ENCODE assay signal across 10 mouse cellular contexts in genomic region chr19:4202149-4202548, GRCm38 (mm10). TPM values are rescaled to one million over a fixed set of nuclear protein-coding genes. Genes with fewer than 3 reads are reported as not detected.
DNase-seq lines count a peak whose midpoint lies in the region; ATAC-seq and TF ChIP-seq lines count a peak whose summit lies in the region.
"Had no signal": no experiment of that assay in that cellular context is flagged by ENCODE, and none has a peak within 500 bp of the region (broad histone marks: within the 10 kb centered on the region; RNA-seq: fewer than 3 reads in every experiment).

No protein-coding gene starts in this region.

- TF ChIP-seq CTCF in heart, adult 2 months (IDR thresholded peaks at IDR 0.05) = no peak
- TF ChIP-seq CTCF in E14TG2a.4 (conservative IDR thresholded peaks at IDR 0.05; ENCODE audit: low read length) = no peak

- no peak for TF ChIP-seq EP300 in heart, adult 2 months (IDR thresholded peaks at IDR 0.05; ENCODE audit: insufficient read depth, low read depth, low read length)

- peak overlapping the region; percentile 76 for H3K4me3 ChIP-seq in heart, adult 2 months
- peak overlapping the region; percentile 92 for H3K4me3 ChIP-seq in E14TG2a.4 (replicated peaks; ENCODE audit: low read length)
- peak overlapping the region; percentile 74 for H3K4me3 ChIP-seq in heart, embryonic 14.5 days (ENCODE audit: control insufficient read depth in 1 of 2, insufficient read depth in 1 of 2, low read depth in 1 of 2, low read length in 2 of 2)
- H3K4me3 ChIP-seq in liver, embryonic 15.5 days (replicated peaks) = peak overlapping the region; percentile 77

- ATAC-seq in heart, embryonic 14.5 days (ENCODE audit: insufficient number of reproducible peaks, insufficient read depth, low FRiP score, low read depth) = no peak
- no peak for ATAC-seq in liver, embryonic 15.5 days (ENCODE audit: insufficient read depth)
- ATAC-seq in megakaryocyte progenitor cell, adult 5-6 weeks (replicated peaks; ENCODE audit: poor library complexity) = no peak

- H3K27me3 ChIP-seq in heart, adult 2 months (ENCODE audit: control insufficient read depth, insufficient read depth, low read length) = no peaks in the 10 kb centered on the region
- H3K27me3 ChIP-seq in E14TG2a.4 (ENCODE audit: insufficient read depth, low read length) = peaks cover 3% of the 10 kb centered on the region; the same call in 1 of the 2 replicates
- H3K27me3 ChIP-seq in heart, embryonic 14.5 days (ENCODE audit: control insufficient read depth, insufficient read depth, low read length) = peaks cover 12% of the 10 kb centered on the region
- H3K27me3 ChIP-seq in liver, embryonic 15.5 days = peaks cover 47% of the 10 kb centered on the region

- no peak for TF ChIP-seq POLR2A in heart, adult 2 months (IDR thresholded peaks at IDR 0.05; ENCODE audit: insufficient read depth, low read depth, low read length)

- H3K9ac ChIP-seq in heart, adult 2 months (ENCODE audit: low read depth, low read length) = peak overlapping the region; percentile 74; the same call in 1 of the 2 replicates
- peak overlapping the region; percentile 88 for H3K9ac ChIP-seq in heart, embryonic 14.5 days (ENCODE audit: low read length)
- peak overlapping the region; percentile 53; the same call in 1 of the 2 replicates for H3K9ac ChIP-seq in liver, embryonic 15.5 days

- peak overlapping the region; percentile 95 for H3K4me2 ChIP-seq in heart, embryonic 14.5 days (ENCODE audit: low read length)
- H3K4me2 ChIP-seq in liver, embryonic 15.5 days = peak overlapping the region; percentile 91

- no peaks in the 10 kb centered on the region for H3K9me3 ChIP-seq in E14TG2a.4 (ENCODE audit: low read length)
- H3K9me3 ChIP-seq in heart, embryonic 14.5 days (ENCODE audit: control insufficient read depth, low read length) = no peaks in the 10 kb centered on the region
- no peaks in the 10 kb centered on the region for H3K9me3 ChIP-seq in liver, embryonic 15.5 days (replicated peaks)

- H3K4me1 ChIP-seq in heart, adult 2 months (ENCODE audit: control insufficient read depth, insufficient read depth, low read length) = peaks cover 10% of the 10 kb centered on the region
- peaks cover 81% of the 10 kb centered on the region for H3K4me1 ChIP-seq in E14TG2a.4 (replicated peaks; ENCODE audit: low read depth, low read length)
- peaks cover 14 to 17% of the 10 kb centered on the region in 2 experiments for H3K4me1 ChIP-seq in heart, embryonic 14.5 days (ENCODE audit: control insufficient read depth in 2 of 2, insufficient read depth in 2 of 2, low read length in 2 of 2)
- H3K4me1 ChIP-seq in liver, embryonic 15.5 days (replicated peaks) = peaks cover 60% of the 10 kb centered on the region

- intact Hi-C loops in heart, adult 2 months (cut with DNase I) = loop anchor here (5.0 kb wide), 2 partner anchors 75 to 105 kb away; partner anchors contain the start of genes Aip, Cdk2ap2 and Pitpnm1
- intact Hi-C loops in left cerebral cortex, postnatal 4 days (cut with DNase I) = no loop called here

- H3K27ac ChIP-seq in heart, adult 2 months = peak overlapping the region; percentile 84
- H3K27ac ChIP-seq in heart, embryonic 14.5 days (replicated peaks in 1 of 2; ENCODE audit: control insufficient read depth in 1 of 2, insufficient read depth in 1 of 2, low read depth in 2 of 2, low read length in 2 of 2) = peak overlapping the region in 1 of 2 experiments; percentile 70; a peak in 2 of 4 replicates
- H3K27ac ChIP-seq in liver, embryonic 15.5 days (replicated peaks) = no peak overlapping the region

- H3K79me2 ChIP-seq in heart, adult 2 months (replicated peaks; ENCODE audit: control insufficient read depth, insufficient read depth, low read length) = no peaks in the 10 kb centered on the region

- WGBS in heart, adult 2 months = 41% methylated on average over 7 of the region's 7 CpGs
- WGBS in heart, embryonic 14.5 days = 25% methylated on average over 7 of the region's 7 CpGs
- 41% methylated on average over 7 of the region's 7 CpGs for WGBS in liver, embryonic 15.5 days (ENCODE audit: insufficient replicate concordance)

- DNase-seq in heart, adult 2 months = no peak
- no peak for DNase-seq in heart, adult 8-10 months (ENCODE audit: low spot score)
- DNase-seq in left cerebral cortex, postnatal 4 days = no peak
- DNase-seq in kidney, postnatal 4 days = no peak

- H3K36me3 ChIP-seq in heart, adult 2 months (ENCODE audit: control insufficient read depth, insufficient read depth, low read length) = no peaks in the 10 kb centered on the region
- H3K36me3 ChIP-seq in E14TG2a.4 (ENCODE audit: insufficient read depth, low read length) = peaks cover 37% of the 10 kb centered on the region
- H3K36me3 ChIP-seq in heart, embryonic 14.5 days (ENCODE audit: control insufficient read depth, insufficient read depth, low read length) = peaks cover 28% of the 10 kb centered on the region
- peaks cover 33% of the 10 kb centered on the region for H3K36me3 ChIP-seq in liver, embryonic 15.5 days (replicated peaks)

RNA-seq across cellular contexts. Expression of gene Rad9a, which starts 0.7 kb away (rescaled TPM):
- total RNA-seq in heart, adult 2 months (2021) = 1 to 10 TPM; 4.1 to 4.4 TPM
- polyA plus RNA-seq in heart, adult 2 months (2012; rRNA removed) = 13.5 and 13.9 TPM in 2 replicates
- 1 to 10 TPM; 5.3 to 6.2 (median 5.6) TPM for total RNA-seq in heart, adult 8-10 months (2022)
- polyA plus RNA-seq in heart, embryonic 14.5 days (2014; fragmentation: Nextera tagmentation; extraction: Ambion mirVana) = 17.4 and 18.5 TPM in 2 replicates
- 15.6 and 16.5 TPM in 2 replicates for polyA plus RNA-seq in liver, embryonic 15.5 days (2015; fragmentation: Nextera tagmentation; extraction: Ambion mirVana)
- 28.0 and 31.0 TPM in 2 replicates for total RNA-seq in megakaryocyte progenitor cell, adult 5-6 weeks (2015)
- total RNA-seq in megakaryocyte progenitor cell, adult 5-6 weeks (2017) = 16.1 and 19.7 TPM in 2 replicates
- total RNA-seq in left cerebral cortex, postnatal 4 days (2021) = 10 to 100 TPM in 1 of 2 experiments, 1 to 10 TPM in 1; 9.8 to 10.6 TPM

RNA-seq across cellular contexts. Expression of gene Ppp1ca, which starts 10.3 kb away (rescaled TPM):
- 100 to 1,000 TPM; 272 to 313 TPM for total RNA-seq in heart, adult 2 months (2021)
- 406 and 497 TPM in 2 replicates for polyA plus RNA-seq in heart, adult 2 months (2012; rRNA removed)
- total RNA-seq in heart, adult 8-10 months (2022) = 100 to 1,000 TPM; 261 to 310 (median 281) TPM
- polyA plus RNA-seq in heart, embryonic 14.5 days (2014; fragmentation: Nextera tagmentation; extraction: Ambion mirVana) = 708 and 757 TPM in 2 replicates
- 414 and 425 TPM in 2 replicates for polyA plus RNA-seq in liver, embryonic 15.5 days (2015; fragmentation: Nextera tagmentation; extraction: Ambion mirVana)
- 395 and 413 TPM in 2 replicates for total RNA-seq in megakaryocyte progenitor cell, adult 5-6 weeks (2015)
- 482 and 538 TPM in 2 replicates for total RNA-seq in megakaryocyte progenitor cell, adult 5-6 weeks (2017)
- total RNA-seq in left cerebral cortex, postnatal 4 days (2021) = 100 to 1,000 TPM; 318 to 333 TPM

RNA-seq across cellular contexts. Expression of gene Tbc1d10c, which starts 11.1 kb away (rescaled TPM):
- total RNA-seq in heart, adult 2 months (2021) = 10 to 100 TPM; 12.4 to 14.4 TPM
- polyA plus RNA-seq in heart, adult 2 months (2012; rRNA removed) = 13.7 and 15.8 TPM in 2 replicates
- 10 to 100 TPM in 2 of 4 experiments, 1 to 10 TPM in 2; 8.6 to 19.6 (median 12.4) TPM for total RNA-seq in heart, adult 8-10 months (2022)
- 2.2 and 2.6 TPM in 2 replicates for polyA plus RNA-seq in heart, embryonic 14.5 days (2014; fragmentation: Nextera tagmentation; extraction: Ambion mirVana)
- polyA plus RNA-seq in liver, embryonic 15.5 days (2015; fragmentation: Nextera tagmentation; extraction: Ambion mirVana) = 5.5 and 7.0 TPM in 2 replicates
- total RNA-seq in megakaryocyte progenitor cell, adult 5-6 weeks (2015) = 39.3 and 46.6 TPM in 2 replicates
- 15.3 and 17.5 TPM in 2 replicates for total RNA-seq in megakaryocyte progenitor cell, adult 5-6 weeks (2017)
- 1 to 10 TPM; 2.1 to 2.4 TPM for total RNA-seq in left cerebral cortex, postnatal 4 days (2021)

RNA-seq across cellular contexts. Expression of gene Clcf1, which starts 11.9 kb away (rescaled TPM):
- total RNA-seq in heart, adult 2 months (2021) = 1 to 10 TPM in 1 of 2 experiments, under 1 TPM in 1; 0.55 to 1.0 TPM
- polyA plus RNA-seq in heart, adult 2 months (2012; rRNA removed) = 2.8 and 5.4 TPM in 2 replicates
- total RNA-seq in heart, adult 8-10 months (2022) = 1 to 10 TPM in 2 of 4 experiments, under 1 TPM in 2; 0.57 to 1.6 (median 1.0) TPM
- polyA plus RNA-seq in heart, embryonic 14.5 days (2014; fragmentation: Nextera tagmentation; extraction: Ambion mirVana) = 0.78 and 1.2 TPM in 2 replicates
- 0.38 and 0.56 TPM in 2 replicates for polyA plus RNA-seq in liver, embryonic 15.5 days (2015; fragmentation: Nextera tagmentation; extraction: Ambion mirVana)
- 2.8 and 5.0 TPM in 2 replicates for total RNA-seq in megakaryocyte progenitor cell, adult 5-6 weeks (2015)
- 1.3 and 3.0 TPM in 2 replicates for total RNA-seq in megakaryocyte progenitor cell, adult 5-6 weeks (2017)
- total RNA-seq in left cerebral cortex, postnatal 4 days (2021) = 1 to 10 TPM; 1.2 to 1.3 TPM

RNA-seq across cellular contexts. Expression of gene AC109138.7, which starts 12.0 kb away (rescaled TPM):
- not detected for total RNA-seq in heart, adult 2 months (2021)
- polyA plus RNA-seq in heart, adult 2 months (2012; rRNA removed) = 15.3 TPM in 1 of 2 replicates, not detected in the other
- under 1 TPM in 1 of 4 experiments, not detected in 3; 0.87 TPM for total RNA-seq in heart, adult 8-10 months (2022)
- polyA plus RNA-seq in heart, embryonic 14.5 days (2014; fragmentation: Nextera tagmentation; extraction: Ambion mirVana) = not detected in 2 replicates
- polyA plus RNA-seq in liver, embryonic 15.5 days (2015; fragmentation: Nextera tagmentation; extraction: Ambion mirVana) = not detected in 2 replicates
- total RNA-seq in megakaryocyte progenitor cell, adult 5-6 weeks (2015) = not detected in 2 replicates
- total RNA-seq in megakaryocyte progenitor cell, adult 5-6 weeks (2017) = not detected in 2 replicates
- total RNA-seq in left cerebral cortex, postnatal 4 days (2021) = not detected
- total RNA-seq: neutrophil, adult 5-6 weeks had no signal
- polyA plus RNA-seq: CD4-positive, CD25-positive, alpha-beta regulatory T cell, adult 4 months had no signal
